Mouse (Mus musculus) megakaryocyte, adult 5-6 weeks (primary cell): ENCODE data around the gene Chrm2. TPM values are rescaled to one million over a fixed set of nuclear protein-coding genes. Genes with fewer than 3 reads are reported as not detected.

Experiments
- ATAC-seq: 2 replicates; pipeline ENCODE4 v1.8.0; 2016; ENCODE audit warnings: mild to moderate bottlenecking, inconsistent platforms; ENCODE audit not compliant: poor library complexity, severe bottlenecking
- total RNA-seq, 2 experiments: library from RNA; stranded (forward) in 1 of 2; stranded (reverse) in 1 of 2; fragments of 153-499, 151-499 nt in 1 of 2; fragments of 221-1000, 200-1000 nt in 1 of 2; gene quantifications; 2 replicates each; pipeline versions ENCODE4 v1.2.3 to v1.2.4; 2015 to 2017

Gene Chrm2
- not detected in 2 replicates for total RNA-seq (2015)
- not detected in 2 replicates for total RNA-seq (2017)

GRCm38 (mm10) chr6:36387612-36388400 is at the start of gene Chrm2:
TSS of gene Chrm2 (plus strand) at chr6:36388084.
- no peak for ATAC-seq

GRCm38 (mm10) chr6:36373983-36374382 is 13.9 kb upstream of the Chrm2 start:
- ATAC-seq = no peak

GRCm38 (mm10) chr6:36377936-36378335 is 9.9 kb upstream of the Chrm2 start:
- no peak for ATAC-seq

GRCm38 (mm10) chr6:36384102-36384501 is 3.8 kb upstream of the Chrm2 start:
- ATAC-seq = no peak

GRCm38 (mm10) chr6:36388401-36389259 is 746 bp downstream of the Chrm2 start:
- ATAC-seq = no peak

- ATAC-seq = no peak
These were observed 1.5 kb downstream of the Chrm2 start for GRCm38 (mm10) chr6:36389260-36389965.

GRCm38 (mm10) chr6:36393705-36394104 is 5.8 kb downstream of the Chrm2 start:
- no peak for ATAC-seq

GRCm38 (mm10) chr6:36405139-36405538 is 17.3 kb downstream of the Chrm2 start:
- ATAC-seq = no peak

GRCm38 (mm10) chr6:36409016-36409415 is 21.1 kb downstream of the Chrm2 start:
- no peak for ATAC-seq

GRCm38 (mm10) chr6:36410057-36410456 is 22.2 kb downstream of the Chrm2 start:
- no peak for ATAC-seq

- no peak for ATAC-seq
These were observed 31.8 kb downstream of the Chrm2 start for GRCm38 (mm10) chr6:36419716-36420115.

GRCm38 (mm10) chr6:36437964-36438363 is 50.1 kb downstream of the Chrm2 start:
- ATAC-seq = no peak

GRCm38 (mm10) chr6:36439218-36439617 is 51.3 kb downstream of the Chrm2 start:
- ATAC-seq = no peak

- no peak for ATAC-seq
These were observed 63.6 kb downstream of the Chrm2 start for GRCm38 (mm10) chr6:36451480-36451879.

GRCm38 (mm10) chr6:36455071-36455470 is 67.2 kb downstream of the Chrm2 start:
- ATAC-seq = no peak

GRCm38 (mm10) chr6:36457015-36457414 is 69.1 kb downstream of the Chrm2 start:
- peak; percentile 56 for ATAC-seq

GRCm38 (mm10) chr6:36464008-36464407 is 76.1 kb downstream of the Chrm2 start:
- no peak for ATAC-seq

- no peak for ATAC-seq
These were observed 96.3 kb downstream of the Chrm2 start for GRCm38 (mm10) chr6:36484132-36484665.

- ATAC-seq = no peak
These were observed 119.3 kb downstream of the Chrm2 start for GRCm38 (mm10) chr6:36507008-36507663.

GRCm38 (mm10) chr6:36507946-36508345 is 120.1 kb downstream of the Chrm2 start:
- ATAC-seq = no peak
